Mouse (Mus musculus): ENCODE results near the gene Metrnl. TPM values are rescaled to one million over a fixed set of nuclear protein-coding genes. Genes with fewer than 3 reads are reported as not detected.

Metrnl gene
- polyA plus RNA-seq, 1 experiment from 2014 or later = 27.7 TPM

- no peak overlapping the region for H3K9ac ChIP-seq (ENCODE audit: low read depth, low read length)
- H3K4me1 ChIP-seq (replicated peaks; ENCODE audit: control insufficient read depth, insufficient read depth, low read length) = 0 out of 2 replicates have a peak, but pooled peaks cover 2% of the 10 kb centered on the region
- no peak overlapping the region for H3K4me2 ChIP-seq (replicated peaks; ENCODE audit: low read depth, low read length)
- H3K27me3 ChIP-seq (ENCODE audit: control insufficient read depth, insufficient read depth, low read length) = no peaks in the 10 kb centered on the region
- H3K36me3 ChIP-seq (ENCODE audit: control insufficient read depth, insufficient read depth, low read length) = no peaks in the 10 kb centered on the region
- H3K4me3 ChIP-seq (ENCODE audit: low read depth, low read length) = no peak overlapping the region
- 86% methylated on average over 2 of the region's 2 CpGs for WGBS
- no peak overlapping the region for H3K27ac ChIP-seq (ENCODE audit: low read depth, low read length)
- no peaks in the 10 kb centered on the region for H3K9me3 ChIP-seq (ENCODE audit: control insufficient read depth, low read length)
- ATAC-seq (ENCODE audit: low FRiP score) = no peak
- DNase-seq (ENCODE audit: low spot score) = no peak
These were observed 24.5 kb upstream of the Metrnl start for GRCm38 (mm10) chr11:121676836-121677235.

GRCm38 (mm10) chr11:121679581-121679980, 21.8 kb upstream of the Metrnl start:
- DNase-seq (ENCODE audit: low spot score) = no peak
- H3K36me3 ChIP-seq (ENCODE audit: control insufficient read depth, insufficient read depth, low read length) = no peaks in the 10 kb centered on the region

GRCm38 (mm10) chr11:121680750-121681149, 20.6 kb upstream of the Metrnl start:
- WGBS = 78% methylated on average over 5 of the region's 5 CpGs
- peak; percentile 27 for DNase-seq (ENCODE audit: low spot score)

More at GRCm38 (mm10) chr11:121679581-121679980, 21.8 kb upstream of the Metrnl start:
- Histone ChIP-seq H3K9me3 (ENCODE audit: control insufficient read depth, low read length) (no peaks in the 10 kb centered on the region), H3K4me2 (replicated peaks; ENCODE audit: low read depth, low read length) (no peak overlapping the region), H3K4me1 (replicated peaks; ENCODE audit: control insufficient read depth, insufficient read depth, low read length) (no peaks in the 10 kb centered on the region), H3K27ac (ENCODE audit: low read depth, low read length) (no peak overlapping the region), H3K4me3 (ENCODE audit: low read depth, low read length) (no peak overlapping the region), H3K27me3 (ENCODE audit: control insufficient read depth, insufficient read depth, low read length) (no peaks in the 10 kb centered on the region), H3K9ac (ENCODE audit: low read depth, low read length) (no peak overlapping the region)
- no peak for ATAC-seq (ENCODE audit: low FRiP score)
- 91% methylated on average over 2 of the region's 2 CpGs for WGBS

GRCm38 (mm10) chr11:121683243-121683642, 18.1 kb upstream of the Metrnl start:
- H3K27me3 ChIP-seq (ENCODE audit: control insufficient read depth, insufficient read depth, low read length) = no peaks in the 10 kb centered on the region
- no peak overlapping the region for H3K9ac ChIP-seq (ENCODE audit: low read depth, low read length)
- no peaks in the 10 kb centered on the region for H3K4me1 ChIP-seq (replicated peaks; ENCODE audit: control insufficient read depth, insufficient read depth, low read length)
- H3K36me3 ChIP-seq (ENCODE audit: control insufficient read depth, insufficient read depth, low read length) = no peaks in the 10 kb centered on the region
- DNase-seq (ENCODE audit: low spot score) (no peak), ATAC-seq (ENCODE audit: low FRiP score) (no peak)
- WGBS = 70% methylated on average over 3 of the region's 3 CpGs
- H3K27ac ChIP-seq (ENCODE audit: low read depth, low read length) = no peak overlapping the region
- H3K4me2 ChIP-seq (replicated peaks; ENCODE audit: low read depth, low read length) = no peak overlapping the region
- H3K9me3 ChIP-seq (ENCODE audit: control insufficient read depth, low read length) = no peaks in the 10 kb centered on the region
- H3K4me3 ChIP-seq (ENCODE audit: low read depth, low read length) = no peak overlapping the region

More at GRCm38 (mm10) chr11:121680750-121681149, 20.6 kb upstream of the Metrnl start:
- H3K4me2 ChIP-seq (replicated peaks; ENCODE audit: low read depth, low read length) = no peak overlapping the region
- H3K4me1 ChIP-seq (replicated peaks; ENCODE audit: control insufficient read depth, insufficient read depth, low read length) = no peaks in the 10 kb centered on the region
- no peak overlapping the region for H3K9ac ChIP-seq (ENCODE audit: low read depth, low read length)
- no peak overlapping the region for H3K4me3 ChIP-seq (ENCODE audit: low read depth, low read length)
- H3K9me3 ChIP-seq (ENCODE audit: control insufficient read depth, low read length) = no peaks in the 10 kb centered on the region
- H3K27me3 ChIP-seq (ENCODE audit: control insufficient read depth, insufficient read depth, low read length) = no peaks in the 10 kb centered on the region
- H3K27ac ChIP-seq (ENCODE audit: low read depth, low read length) = no peak overlapping the region
- no peak for ATAC-seq (ENCODE audit: low FRiP score)
- no peaks in the 10 kb centered on the region for H3K36me3 ChIP-seq (ENCODE audit: control insufficient read depth, insufficient read depth, low read length)

GRCm38 (mm10) chr11:121685491-121686001, 15.8 kb upstream of the Metrnl start:
- Histone ChIP-seq H3K4me2 (replicated peaks; ENCODE audit: low read depth, low read length) (no peak overlapping the region), H3K27me3 (ENCODE audit: control insufficient read depth, insufficient read depth, low read length) (no peaks in the 10 kb centered on the region), H3K9ac (ENCODE audit: low read depth, low read length) (no peak overlapping the region), H3K27ac (ENCODE audit: low read depth, low read length) (no peak overlapping the region), H3K36me3 (ENCODE audit: control insufficient read depth, insufficient read depth, low read length) (no peaks in the 10 kb centered on the region), H3K4me1 (replicated peaks; ENCODE audit: control insufficient read depth, insufficient read depth, low read length) (no peaks in the 10 kb centered on the region), H3K4me3 (ENCODE audit: low read depth, low read length) (no peak overlapping the region), H3K9me3 (ENCODE audit: control insufficient read depth, low read length) (no peaks in the 10 kb centered on the region)
- no peak for DNase-seq (ENCODE audit: low spot score)
- 75% methylated on average over 6 of the region's 6 CpGs for WGBS
- ATAC-seq (ENCODE audit: low FRiP score) = no peak

- no peak overlapping the region for H3K9ac ChIP-seq (ENCODE audit: low read depth, low read length)
- H3K9me3 ChIP-seq (ENCODE audit: control insufficient read depth, low read length) = no peaks in the 10 kb centered on the region
- H3K4me3 ChIP-seq (ENCODE audit: low read depth, low read length) = no peak overlapping the region
- H3K36me3 ChIP-seq (ENCODE audit: control insufficient read depth, insufficient read depth, low read length) = no peaks in the 10 kb centered on the region
- H3K4me1 ChIP-seq (replicated peaks; ENCODE audit: control insufficient read depth, insufficient read depth, low read length) = no peaks in the 10 kb centered on the region
- DNase-seq (ENCODE audit: low spot score) (no peak), ATAC-seq (ENCODE audit: low FRiP score) (no peak)
- no peak overlapping the region for H3K27ac ChIP-seq (ENCODE audit: low read depth, low read length)
- H3K27me3 ChIP-seq (ENCODE audit: control insufficient read depth, insufficient read depth, low read length) = no peaks in the 10 kb centered on the region
- WGBS = 89% methylated on average over 4 of the region's 4 CpGs
- H3K4me2 ChIP-seq (replicated peaks; ENCODE audit: low read depth, low read length) = no peak overlapping the region
These were observed 15.3 kb upstream of the Metrnl start for GRCm38 (mm10) chr11:121686091-121686490.

GRCm38 (mm10) chr11:121686674-121687073, 14.7 kb upstream of the Metrnl start:
- no peak overlapping the region for H3K4me3 ChIP-seq (ENCODE audit: low read depth, low read length)
- DNase-seq (ENCODE audit: low spot score) = no peak
- 72% methylated on average over 5 of the region's 5 CpGs for WGBS
- ATAC-seq (ENCODE audit: low FRiP score) = no peak
- H3K36me3 ChIP-seq (ENCODE audit: control insufficient read depth, insufficient read depth, low read length) = no peaks in the 10 kb centered on the region
- H3K4me2 ChIP-seq (replicated peaks; ENCODE audit: low read depth, low read length) = no peak overlapping the region
- no peak overlapping the region for H3K9ac ChIP-seq (ENCODE audit: low read depth, low read length)
- no peak overlapping the region for H3K27ac ChIP-seq (ENCODE audit: low read depth, low read length)
- H3K9me3 ChIP-seq (ENCODE audit: control insufficient read depth, low read length) = no peaks in the 10 kb centered on the region
- no peaks in the 10 kb centered on the region for H3K27me3 ChIP-seq (ENCODE audit: control insufficient read depth, insufficient read depth, low read length)
- no peaks in the 10 kb centered on the region for H3K4me1 ChIP-seq (replicated peaks; ENCODE audit: control insufficient read depth, insufficient read depth, low read length)

GRCm38 (mm10) chr11:121688024-121688423, 13.3 kb upstream of the Metrnl start:
- no peaks in the 10 kb centered on the region for H3K9me3 ChIP-seq (ENCODE audit: control insufficient read depth, low read length)
- no peaks in the 10 kb centered on the region for H3K27me3 ChIP-seq (ENCODE audit: control insufficient read depth, insufficient read depth, low read length)
- H3K36me3 ChIP-seq (ENCODE audit: control insufficient read depth, insufficient read depth, low read length) = no peaks in the 10 kb centered on the region
- ATAC-seq (ENCODE audit: low FRiP score) (no peak), DNase-seq (ENCODE audit: low spot score) (no peak)
- no peak overlapping the region for H3K4me2 ChIP-seq (replicated peaks; ENCODE audit: low read depth, low read length)
- no peak overlapping the region for H3K27ac ChIP-seq (ENCODE audit: low read depth, low read length)
- no peak overlapping the region for H3K9ac ChIP-seq (ENCODE audit: low read depth, low read length)
- 83% methylated on average over 2 of the region's 2 CpGs for WGBS
- H3K4me3 ChIP-seq (ENCODE audit: low read depth, low read length) = no peak overlapping the region
- no peaks in the 10 kb centered on the region for H3K4me1 ChIP-seq (replicated peaks; ENCODE audit: control insufficient read depth, insufficient read depth, low read length)

GRCm38 (mm10) chr11:121695304-121696064, 5.9 kb upstream of the Metrnl start:
- Histone ChIP-seq H3K27ac (ENCODE audit: low read depth, low read length) (no peak overlapping the region), H3K27me3 (ENCODE audit: control insufficient read depth, insufficient read depth, low read length) (no peaks in the 10 kb centered on the region), H3K4me1 (replicated peaks; ENCODE audit: control insufficient read depth, insufficient read depth, low read length) (no peaks in the 10 kb centered on the region), H3K4me2 (replicated peaks; ENCODE audit: low read depth, low read length) (no peak overlapping the region), H3K36me3 (ENCODE audit: control insufficient read depth, insufficient read depth, low read length) (no peaks in the 10 kb centered on the region), H3K9me3 (ENCODE audit: control insufficient read depth, low read length) (no peaks in the 10 kb centered on the region), H3K9ac (ENCODE audit: low read depth, low read length) (no peak overlapping the region), H3K4me3 (ENCODE audit: low read depth, low read length) (no peak overlapping the region)
- WGBS = 80% methylated on average over 5 of the region's 5 CpGs
- DNase-seq (ENCODE audit: low spot score) (no peak), ATAC-seq (ENCODE audit: low FRiP score) (no peak)

All from hindbrain, embryonic 11.5 days (tissue).